Mouse (Mus musculus): ENCODE data around the gene 1700024G13Rik. TPM values are rescaled to one million over a fixed set of nuclear protein-coding genes. Genes with fewer than 3 reads are reported as not detected.
"Not testable (repeated sequence)": the region's sequence is repeated elsewhere in the genome, so short reads cannot be mapped to it uniquely, and the experiment has no call there.

The 1700024G13Rik gene
- polyA plus RNA-seq (2014; fragmentation: Nextera tagmentation; extraction: Ambion mirVana) = 0.84 and 1.1 TPM in 2 replicates

DNA sequence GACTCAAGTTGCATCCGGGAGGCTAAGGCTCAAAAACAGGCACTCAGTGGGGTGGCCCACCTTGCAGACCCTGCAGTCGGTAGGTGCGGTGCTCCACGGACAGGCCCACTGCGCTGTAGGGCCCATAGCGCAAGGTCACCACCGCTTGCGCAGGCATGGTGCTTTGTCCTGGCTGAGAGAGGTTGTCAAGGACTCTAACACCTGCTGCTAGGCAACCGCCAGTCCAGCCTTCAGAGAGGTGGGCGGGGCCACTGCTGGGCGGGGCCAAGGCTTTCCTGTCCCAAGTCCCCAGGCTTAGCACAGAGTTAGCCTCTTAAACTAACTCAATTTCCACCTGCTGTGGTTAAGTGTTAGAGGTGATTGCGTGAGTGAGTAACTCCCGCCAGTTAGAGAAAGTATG is at the start of gene 1700024G13Rik:
Gene 1700024G13Rik (minus strand): TSS at position 196 of the 400 bp plus-strand sequence.
- H3K36me3 ChIP-seq (ENCODE audit: control insufficient read depth, insufficient read depth, low read length) = no peaks in the 10 kb centered on the region
- no peaks in the 10 kb centered on the region for H3K9me3 ChIP-seq (replicated peaks; ENCODE audit: control insufficient read depth, low read length)
- no peak within 1 kb of the TSS for H3K27ac ChIP-seq (ENCODE audit: low read depth, low read length)
- no peak within 1 kb of the TSS for H3K9ac ChIP-seq (ENCODE audit: low read length)
- no peaks in the 10 kb centered on the region for H3K27me3 ChIP-seq (replicated peaks; ENCODE audit: control insufficient read depth, insufficient read depth, low read length)
- no peak within 1 kb of the TSS for H3K4me3 ChIP-seq (ENCODE audit: low read depth, low read length)
- peak; percentile 72 for ATAC-seq
- DNase-seq (ENCODE audit: low spot score) = peak; percentile 73
- peak within 1 kb of the TSS; percentile 33 for H3K4me2 ChIP-seq (ENCODE audit: low read length)
- H3K4me1 ChIP-seq (ENCODE audit: control insufficient read depth, insufficient read depth, low read length) = no peaks in the 10 kb centered on the region
- WGBS = under 1% methylated on average over 13 of the region's 13 CpGs

DNA sequence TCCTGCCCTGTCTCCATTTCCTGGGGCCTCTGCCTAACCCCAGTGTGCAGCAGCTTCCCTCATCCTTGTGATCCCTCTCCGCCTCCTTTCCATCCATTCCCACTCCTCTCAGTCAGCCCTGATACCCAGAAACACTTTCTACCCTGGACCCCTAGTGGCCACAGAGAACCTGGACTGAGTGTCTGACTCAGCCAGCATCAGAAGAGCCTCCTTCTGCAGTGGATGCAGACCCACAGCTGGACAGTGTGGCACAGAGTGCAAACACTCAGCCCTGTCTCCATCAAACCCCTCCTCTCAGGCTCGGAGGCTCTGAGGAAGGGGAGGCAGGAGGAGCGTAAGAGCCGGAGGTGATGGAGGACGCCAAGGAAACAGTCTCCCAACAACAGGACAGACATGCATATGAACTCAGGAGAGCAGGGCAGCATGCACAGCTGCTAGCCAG is 49.2 kb upstream of the 1700024G13Rik start:
- 41% methylated on average over 5 of the region's 5 CpGs for WGBS
- H3K27ac ChIP-seq (ENCODE audit: low read depth, low read length) = no peak overlapping the region
- no peak for ATAC-seq
- no peak for DNase-seq (ENCODE audit: low spot score)
- H3K4me1 ChIP-seq (ENCODE audit: control insufficient read depth, insufficient read depth, low read length) = peaks cover 7% of the 10 kb centered on the region; the same call in 1 of the 2 replicates
- 0 out of 2 replicates have a peak, but pooled peaks cover 3% of the 10 kb centered on the region for H3K27me3 ChIP-seq (replicated peaks; ENCODE audit: control insufficient read depth, insufficient read depth, low read length)
- H3K36me3 ChIP-seq (ENCODE audit: control insufficient read depth, insufficient read depth, low read length) = no peaks in the 10 kb centered on the region
- no peaks in the 10 kb centered on the region for H3K9me3 ChIP-seq (replicated peaks; ENCODE audit: control insufficient read depth, low read length)
- no peak overlapping the region for H3K4me3 ChIP-seq (ENCODE audit: low read depth, low read length)
- no peak overlapping the region for H3K4me2 ChIP-seq (ENCODE audit: low read length)
- H3K9ac ChIP-seq (ENCODE audit: low read length) = no peak overlapping the region

GRCm38 (mm10) chr14:32429030-32429602 is 40.9 kb upstream of the 1700024G13Rik start:
- no peaks in the 10 kb centered on the region for H3K9me3 ChIP-seq (replicated peaks; ENCODE audit: control insufficient read depth, low read length)
- no peaks in the 10 kb centered on the region for H3K36me3 ChIP-seq (ENCODE audit: control insufficient read depth, insufficient read depth, low read length)
- no peak overlapping the region for H3K4me3 ChIP-seq (ENCODE audit: low read depth, low read length)
- H3K27ac ChIP-seq (ENCODE audit: low read depth, low read length) = no peak overlapping the region
- WGBS = 13% methylated on average over 8 of the region's 8 CpGs
- H3K4me2 ChIP-seq (ENCODE audit: low read length) = no peak overlapping the region
- H3K4me1 ChIP-seq (ENCODE audit: control insufficient read depth, insufficient read depth, low read length) = peaks cover 5% of the 10 kb centered on the region; the same call in 1 of the 2 replicates
- no peak for DNase-seq (ENCODE audit: low spot score)
- no peaks in the 10 kb centered on the region for H3K27me3 ChIP-seq (replicated peaks; ENCODE audit: control insufficient read depth, insufficient read depth, low read length)
- no peak overlapping the region for H3K9ac ChIP-seq (ENCODE audit: low read length)
- no peak for ATAC-seq

GRCm38 (mm10) chr14:32423946-32424345 is 35.8 kb upstream of the 1700024G13Rik start:
- Histone ChIP-seq H3K36me3 (ENCODE audit: control insufficient read depth, insufficient read depth, low read length) (no peaks in the 10 kb centered on the region), H3K4me3 (ENCODE audit: low read depth, low read length) (no peak overlapping the region), H3K4me1 (ENCODE audit: control insufficient read depth, insufficient read depth, low read length) (peaks cover 2% of the 10 kb centered on the region; the same call in 1 of the 2 replicates), H3K9ac (ENCODE audit: low read length) (no peak overlapping the region), H3K27ac (ENCODE audit: low read depth, low read length) (no peak overlapping the region), H3K9me3 (replicated peaks; ENCODE audit: control insufficient read depth, low read length) (no peaks in the 10 kb centered on the region), H3K27me3 (replicated peaks; ENCODE audit: control insufficient read depth, insufficient read depth, low read length) (no peaks in the 10 kb centered on the region), H3K4me2 (ENCODE audit: low read length) (no peak overlapping the region)
- WGBS = 71% methylated on average over 7 of the region's 7 CpGs
- peak; percentile 23; the same call in 1 of the 2 replicates for ATAC-seq
- DNase-seq (ENCODE audit: low spot score) = peak; percentile 45

- Histone ChIP-seq H3K27me3 (replicated peaks; ENCODE audit: control insufficient read depth, insufficient read depth, low read length) (no peaks in the 10 kb centered on the region), H3K9ac (ENCODE audit: low read length) (no peak overlapping the region), H3K4me1 (ENCODE audit: control insufficient read depth, insufficient read depth, low read length) (no peaks in the 10 kb centered on the region), H3K36me3 (ENCODE audit: control insufficient read depth, insufficient read depth, low read length) (no peaks in the 10 kb centered on the region), H3K9me3 (replicated peaks; ENCODE audit: control insufficient read depth, low read length) (no peaks in the 10 kb centered on the region), H3K27ac (ENCODE audit: low read depth, low read length) (no peak overlapping the region), H3K4me2 (ENCODE audit: low read length) (no peak overlapping the region), H3K4me3 (ENCODE audit: low read depth, low read length) (no peak overlapping the region)
- 85% methylated on average over 11 of the region's 11 CpGs for WGBS
- DNase-seq (ENCODE audit: low spot score) = no peak
- ATAC-seq = no peak
Measured at GRCm38 (mm10) chr14:32418747-32419146, 30.6 kb upstream of the 1700024G13Rik start.

GRCm38 (mm10) chr14:32412075-32412474 is 23.9 kb upstream of the 1700024G13Rik start:
- no peak for ATAC-seq
- DNase-seq (ENCODE audit: low spot score) = no peak
- Histone ChIP-seq H3K27me3 (replicated peaks; ENCODE audit: control insufficient read depth, insufficient read depth, low read length) (no peaks in the 10 kb centered on the region), H3K4me3 (ENCODE audit: low read depth, low read length) (no peak overlapping the region), H3K9ac (ENCODE audit: low read length) (no peak overlapping the region), H3K36me3 (ENCODE audit: control insufficient read depth, insufficient read depth, low read length) (no peaks in the 10 kb centered on the region), H3K4me2 (ENCODE audit: low read length) (no peak overlapping the region), H3K27ac (ENCODE audit: low read depth, low read length) (no peak overlapping the region), H3K9me3 (replicated peaks; ENCODE audit: control insufficient read depth, low read length) (no peaks in the 10 kb centered on the region), H3K4me1 (ENCODE audit: control insufficient read depth, insufficient read depth, low read length) (no peaks in the 10 kb centered on the region)
- WGBS = 82% methylated on average over 5 of the region's 5 CpGs

DNA sequence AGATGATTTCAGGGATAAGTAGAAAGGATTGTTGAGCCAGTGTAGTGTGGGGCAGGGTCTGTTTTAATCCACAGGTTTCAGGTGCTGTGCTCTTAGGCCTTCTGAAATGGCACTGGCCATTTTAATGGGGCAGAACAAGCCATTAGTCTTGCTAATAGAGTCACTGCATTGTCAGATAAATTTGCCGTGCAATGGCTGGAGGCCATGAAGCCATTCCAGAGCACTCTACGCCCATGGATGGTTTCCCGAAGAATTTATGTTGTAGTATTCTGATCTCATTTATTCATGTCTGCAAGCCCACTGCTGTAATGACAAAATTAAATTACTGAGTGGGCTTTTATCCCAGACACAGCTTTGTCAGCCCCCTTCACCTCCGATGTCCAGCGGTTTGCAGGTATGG is 21.9 kb upstream of the 1700024G13Rik start:
- Histone ChIP-seq H3K27me3 (replicated peaks; ENCODE audit: control insufficient read depth, insufficient read depth, low read length) (no peaks in the 10 kb centered on the region), H3K4me2 (ENCODE audit: low read length) (no peak overlapping the region), H3K9me3 (replicated peaks; ENCODE audit: control insufficient read depth, low read length) (no peaks in the 10 kb centered on the region), H3K9ac (ENCODE audit: low read length) (no peak overlapping the region), H3K4me3 (ENCODE audit: low read depth, low read length) (no peak overlapping the region), H3K4me1 (ENCODE audit: control insufficient read depth, insufficient read depth, low read length) (no peaks in the 10 kb centered on the region), H3K27ac (ENCODE audit: low read depth, low read length) (no peak overlapping the region), H3K36me3 (ENCODE audit: control insufficient read depth, insufficient read depth, low read length) (no peaks in the 10 kb centered on the region)
- 89% methylated on average over 5 of the region's 5 CpGs for WGBS
- no peak for ATAC-seq
- no peak for DNase-seq (ENCODE audit: low spot score)

DNA sequence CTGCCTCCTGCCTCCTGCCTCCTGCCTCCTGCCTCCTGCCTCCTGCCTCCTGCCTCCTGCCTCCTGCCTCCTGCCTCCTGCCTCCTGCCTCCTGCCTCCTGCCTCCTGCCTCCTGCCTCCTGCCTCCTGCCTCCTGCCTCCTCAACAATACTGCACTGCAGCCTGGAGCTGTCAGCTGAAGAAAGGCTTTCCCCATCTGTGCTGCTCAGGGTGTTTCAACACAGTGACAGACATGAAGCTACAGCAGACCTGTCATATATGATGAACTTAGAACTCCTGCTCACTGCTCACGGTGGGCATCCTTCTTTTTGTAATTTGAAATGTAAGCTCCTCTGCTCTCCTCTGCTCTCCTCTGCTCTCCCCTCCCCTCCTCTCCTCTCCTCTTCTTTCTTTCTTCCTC is 17.2 kb upstream of the 1700024G13Rik start:
- not testable (repeated sequence) for H3K36me3 ChIP-seq (ENCODE audit: control insufficient read depth, insufficient read depth, low read length); H3K4me2 ChIP-seq (ENCODE audit: low read length); H3K27me3 ChIP-seq (replicated peaks; ENCODE audit: control insufficient read depth, insufficient read depth, low read length); H3K4me1 ChIP-seq (ENCODE audit: control insufficient read depth, insufficient read depth, low read length); ATAC-seq; H3K4me3 ChIP-seq (ENCODE audit: low read depth, low read length); H3K27ac ChIP-seq (ENCODE audit: low read depth, low read length); H3K9ac ChIP-seq (ENCODE audit: low read length); H3K9me3 ChIP-seq (replicated peaks; ENCODE audit: control insufficient read depth, low read length)
- WGBS = 54% methylated on average over 1 of the region's 1 CpGs
- DNase-seq (ENCODE audit: low spot score) = peak; percentile 37

- no peak overlapping the region for H3K4me3 ChIP-seq (ENCODE audit: low read depth, low read length)
- WGBS = 39% methylated on average over 15 of the region's 15 CpGs
- H3K9ac ChIP-seq (ENCODE audit: low read length) = no peak overlapping the region
- H3K27ac ChIP-seq (ENCODE audit: low read depth, low read length) = no peak overlapping the region
- no peaks in the 10 kb centered on the region for H3K36me3 ChIP-seq (ENCODE audit: control insufficient read depth, insufficient read depth, low read length)
- H3K27me3 ChIP-seq (replicated peaks; ENCODE audit: control insufficient read depth, insufficient read depth, low read length) = peaks cover 8% of the 10 kb centered on the region
- peaks cover 3% of the 10 kb centered on the region; the same call in 1 of the 2 replicates for H3K4me1 ChIP-seq (ENCODE audit: control insufficient read depth, insufficient read depth, low read length)
- no peaks in the 10 kb centered on the region for H3K9me3 ChIP-seq (replicated peaks; ENCODE audit: control insufficient read depth, low read length)
- no peak overlapping the region for H3K4me2 ChIP-seq (ENCODE audit: low read length)
- DNase-seq (ENCODE audit: low spot score) = peak; percentile 52
- ATAC-seq = peak; percentile 26; the same call in 1 of the 2 replicates
Measured at GRCm38 (mm10) chr14:32381619-32382018, 6.6 kb downstream of the 1700024G13Rik start.

Data from forebrain, embryonic 14.5 days (tissue).